Mouse (Mus musculus) heart, adult 9 months (tissue): ENCODE measurements around the gene Epyc.
"Not testable (repeated sequence)": the region's sequence is repeated elsewhere in the genome, so short reads cannot be mapped to it uniquely, and the experiment has no call there.

Experiments
- DNase-seq, 2 experiments: peaks; one replicate each; pipeline ENCODE4 v3.0.0; 2022; ENCODE audit warnings: low spot score in 2 of 2

Epyc gene

GRCm38 (mm10) chr10:97714584-97714983 lies 70.7 kb downstream of the Epyc start:
- no peak for DNase-seq

GRCm38 (mm10) chr10:97715289-97715906 lies 71.5 kb downstream of the Epyc start:
- DNase-seq, result no peak

- DNase-seq, result no peak
These were observed 73.4 kb downstream of the Epyc start for GRCm38 (mm10) chr10:97717233-97717632.

GRCm38 (mm10) chr10:97718021-97718420 lies 74.2 kb downstream of the Epyc start:
- no peak for DNase-seq

GRCm38 (mm10) chr10:97720625-97721024 lies 76.8 kb downstream of the Epyc start:
- no peak for DNase-seq

- no peak for DNase-seq
These were observed 78.8 kb downstream of the Epyc start for GRCm38 (mm10) chr10:97722709-97723108.

GRCm38 (mm10) chr10:97725929-97726328 lies 82.1 kb downstream of the Epyc start:
- no peak for DNase-seq

GRCm38 (mm10) chr10:97726655-97727054 lies 82.8 kb downstream of the Epyc start, which contains the start of gene C030005K15Rik:
TSS of gene C030005K15Rik (minus strand) at chr10:97726755.
- DNase-seq, result not testable (repeated sequence)
